Mouse (Mus musculus) heart, embryonic 12.5 days (tissue): ENCODE measurements around the gene Prr5l. TPM values are rescaled to one million over a fixed set of nuclear protein-coding genes. Genes with fewer than 3 reads are reported as not detected.

Experiments
- ATAC-seq: fragments of 200-750 bp; cut with Nextera tagmentation; 2 replicates; pipeline ENCODE4 v1.8.0; 2017; ENCODE audit warnings: moderate TSS enrichment, moderate library complexity; ENCODE audit not compliant: insufficient number of reproducible peaks, low FRiP score
- H3K27ac ChIP-seq: fragments of 300-500 bp; sonication (generic); 2 replicates; pipeline ENCODE4 v1.5.1; 2016; ENCODE audit warnings: mild to moderate bottlenecking, moderate library complexity; ENCODE audit not compliant: poor library complexity, severe bottlenecking
- H3K27me3 ChIP-seq: fragments of 300-500 bp; sonication (generic); replicated peaks from 2 replicates; pipeline ENCODE4 v1.6.1; 2016; ENCODE audit warnings: mild to moderate bottlenecking, moderate library complexity
- H3K36me3 ChIP-seq: fragments of 300-500 bp; sonication (generic); 2 replicates; pipeline ENCODE4 v1.6.1; 2016; ENCODE audit warnings: mild to moderate bottlenecking, moderate library complexity
- H3K4me1 ChIP-seq: fragments of 300-500 bp; sonication (generic); replicated peaks from 2 replicates; pipeline ENCODE4 v1.6.1; 2016; ENCODE audit warnings: mild to moderate bottlenecking
- H3K4me2 ChIP-seq: fragments of 300-500 bp; sonication (generic); 2 replicates; pipeline ENCODE4 v1.6.1; 2016; ENCODE audit warnings: mild to moderate bottlenecking, moderate library complexity
- H3K4me3 ChIP-seq: fragments of 300-500 bp; sonication (generic); 2 replicates; pipeline ENCODE4 v1.5.1; 2016; ENCODE audit warnings: mild to moderate bottlenecking
- H3K9ac ChIP-seq: fragments of 300-500 bp; sonication (generic); 2 replicates; pipeline ENCODE4 v1.6.1; 2016; ENCODE audit warnings: mild to moderate bottlenecking, moderate library complexity
- H3K9me3 ChIP-seq: fragments of 300-500 bp; sonication (generic); replicated peaks from 2 replicates; pipeline ENCODE4 v1.6.1; 2016; ENCODE audit warnings: mild to moderate bottlenecking, moderate library complexity
- WGBS: fragments of 180-500 bp; shearing (Covaris S2); methylation state at CpG from one replicate; pipeline ENCODE4 v1.1.7; 2016; 5-methylcytosine and 5-hydroxymethylcytosine counted together
- polyA plus RNA-seq: library from polyadenylated mRNA; unstranded; fragments of >200 nt; fragmentation: Nextera tagmentation; extraction: Ambion mirVana; gene quantifications from 2 replicates; pipeline ENCODE4 v1.2.1, GENCODE M21; 2016

Prr5l gene
- polyA plus RNA-seq, 1 experiment from 2014 or later, result 10.3 TPM

- no peak for ATAC-seq
- no peak overlapping the region for H3K4me3 ChIP-seq
Observed at GRCm38 (mm10) chr2:101742072-101742860, 140.6 kb downstream of the Prr5l start.

DNA sequence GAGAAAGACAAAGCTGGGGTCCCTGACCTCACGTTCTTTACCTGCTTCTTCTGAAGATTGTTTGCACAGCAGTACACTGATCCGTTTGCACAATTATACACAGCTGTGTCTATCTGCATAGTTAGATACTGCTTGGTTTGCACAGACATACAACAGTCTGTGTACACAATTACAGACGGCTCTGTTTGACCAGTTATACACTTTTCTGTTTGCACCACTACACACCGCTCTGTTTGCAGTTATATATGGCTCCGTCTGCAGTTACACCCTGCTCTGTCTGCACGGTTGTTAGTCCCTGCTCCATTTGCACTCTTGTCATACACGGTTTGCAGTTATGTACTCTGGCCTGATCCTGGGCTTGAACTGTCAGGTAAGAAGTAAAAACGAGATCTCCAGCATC lies 141.2 kb downstream of the Prr5l start:
- H3K4me2 ChIP-seq, result no peak overlapping the region
- 80% methylated on average over 8 of the region's 8 CpGs for WGBS
- H3K9me3 ChIP-seq, result no peaks in the 10 kb centered on the region
- no peak overlapping the region for H3K4me3 ChIP-seq
- H3K36me3 ChIP-seq, result no peaks in the 10 kb centered on the region
- H3K27ac ChIP-seq, result no peak overlapping the region
- H3K4me1 ChIP-seq, result peaks cover 15% of the 10 kb centered on the region; the same call in 1 of the 2 replicates
- no peaks in the 10 kb centered on the region for H3K27me3 ChIP-seq
- H3K9ac ChIP-seq, result no peak overlapping the region
- no peak for ATAC-seq

More at GRCm38 (mm10) chr2:101742072-101742860, 140.6 kb downstream of the Prr5l start:
- 83% methylated on average over 7 of the region's 7 CpGs for WGBS
- H3K27ac ChIP-seq, result no peak overlapping the region
- no peak overlapping the region for H3K4me2 ChIP-seq
- H3K4me1 ChIP-seq, result peaks cover 17% of the 10 kb centered on the region; the same call in 1 of the 2 replicates
- no peaks in the 10 kb centered on the region for H3K27me3 ChIP-seq
- H3K36me3 ChIP-seq, result no peaks in the 10 kb centered on the region
- no peak overlapping the region for H3K9ac ChIP-seq
- H3K9me3 ChIP-seq, result no peaks in the 10 kb centered on the region

- Histone ChIP-seq H3K36me3 (no peaks in the 10 kb centered on the region), H3K9me3 (no peaks in the 10 kb centered on the region), H3K4me3 (no peak overlapping the region), H3K4me2 (no peak overlapping the region), H3K27me3 (no peaks in the 10 kb centered on the region), H3K9ac (no peak overlapping the region), H3K4me1 (peaks cover 9% of the 10 kb centered on the region; the same call in 1 of the 2 replicates), H3K27ac (no peak overlapping the region)
- 56% methylated on average over 5 of the region's 5 CpGs for WGBS
- ATAC-seq, result no peak
Observed at GRCm38 (mm10) chr2:101739914-101740313, 142.9 kb downstream of the Prr5l start.

- Histone ChIP-seq H3K27ac (no peak overlapping the region), H3K27me3 (no peaks in the 10 kb centered on the region), H3K36me3 (0 out of 2 replicates have a peak, but pooled peaks cover 5% of the 10 kb centered on the region), H3K4me3 (no peak overlapping the region), H3K9me3 (no peaks in the 10 kb centered on the region), H3K4me2 (no peak overlapping the region), H3K4me1 (peaks cover 5% of the 10 kb centered on the region), H3K9ac (no peak overlapping the region)
- WGBS, result 69% methylated on average over 3 of the region's 3 CpGs
- peak; percentile 30; the same call in 1 of the 2 replicates for ATAC-seq
Observed at GRCm38 (mm10) chr2:101733564-101733963, 149.3 kb downstream of the Prr5l start.

GRCm38 (mm10) chr2:101732777-101733210 lies 150.0 kb downstream of the Prr5l start:
- no peak overlapping the region for H3K27ac ChIP-seq
- H3K9ac ChIP-seq, result no peak overlapping the region
- ATAC-seq, result no peak
- no peak overlapping the region for H3K4me2 ChIP-seq
- peaks cover 5% of the 10 kb centered on the region for H3K4me1 ChIP-seq
- WGBS, result 77% methylated on average over 10 of the region's 10 CpGs
- no peaks in the 10 kb centered on the region for H3K27me3 ChIP-seq
- H3K9me3 ChIP-seq, result no peaks in the 10 kb centered on the region
- H3K36me3 ChIP-seq, result 0 out of 2 replicates have a peak, but pooled peaks cover 8% of the 10 kb centered on the region
- H3K4me3 ChIP-seq, result no peak overlapping the region

GRCm38 (mm10) chr2:101730972-101731371 lies 151.9 kb downstream of the Prr5l start:
- Histone ChIP-seq H3K9me3 (no peaks in the 10 kb centered on the region), H3K4me1 (peaks cover 9% of the 10 kb centered on the region), H3K4me3 (no peak overlapping the region), H3K4me2 (no peak overlapping the region), H3K27me3 (no peaks in the 10 kb centered on the region), H3K27ac (no peak overlapping the region), H3K36me3 (0 out of 2 replicates have a peak, but pooled peaks cover 8% of the 10 kb centered on the region), H3K9ac (no peak overlapping the region)
- no peak for ATAC-seq

DNA sequence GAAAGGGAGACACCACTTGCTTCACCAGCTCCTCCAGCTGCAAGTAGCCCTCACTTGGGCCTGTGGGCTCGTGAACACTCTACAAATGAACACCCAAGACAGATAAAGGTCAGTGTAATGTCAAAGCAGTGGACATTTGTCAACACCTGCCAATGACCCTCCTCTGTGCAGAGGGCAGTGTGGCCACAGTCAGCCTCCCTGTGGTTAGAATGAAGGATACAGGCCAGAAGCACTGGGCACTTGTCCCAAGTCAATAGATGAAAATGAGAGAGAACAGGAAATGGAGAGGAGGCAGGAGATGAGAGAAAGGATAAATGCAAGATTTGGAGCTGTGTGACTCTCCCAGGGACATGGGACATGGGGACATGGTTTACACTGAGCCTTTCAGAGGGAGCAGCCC lies 153.4 kb downstream of the Prr5l start:
- 10% methylated on average over 1 of the region's 1 CpGs for WGBS
- Histone ChIP-seq H3K36me3 (0 out of 2 replicates have a peak, but pooled peaks cover 7% of the 10 kb centered on the region), H3K27ac (no peak overlapping the region; the same call in 1 of the 2 replicates), H3K4me2 (no peak overlapping the region), H3K4me1 (peaks cover 9% of the 10 kb centered on the region), H3K4me3 (no peak overlapping the region), H3K27me3 (no peaks in the 10 kb centered on the region), H3K9me3 (no peaks in the 10 kb centered on the region), H3K9ac (no peak overlapping the region)
- ATAC-seq, result no peak

- Histone ChIP-seq H3K9ac (no peak overlapping the region), H3K27me3 (no peaks in the 10 kb centered on the region), H3K4me3 (no peak overlapping the region), H3K4me1 (peaks cover 23% of the 10 kb centered on the region), H3K9me3 (no peaks in the 10 kb centered on the region), H3K27ac (no peak overlapping the region), H3K36me3 (0 out of 2 replicates have a peak, but pooled peaks cover 3% of the 10 kb centered on the region), H3K4me2 (no peak overlapping the region)
- ATAC-seq, result no peak
Observed at GRCm38 (mm10) chr2:101727787-101728186, 155.0 kb downstream of the Prr5l start.

GRCm38 (mm10) chr2:101723333-101723881 lies 159.4 kb downstream of the Prr5l start:
- H3K9ac ChIP-seq, result no peak overlapping the region
- no peak overlapping the region for H3K4me2 ChIP-seq
- H3K9me3 ChIP-seq, result no peaks in the 10 kb centered on the region
- no peak for ATAC-seq
- peaks cover 2% of the 10 kb centered on the region; the same call in 1 of the 2 replicates for H3K36me3 ChIP-seq
- H3K4me1 ChIP-seq, result peaks cover 26% of the 10 kb centered on the region
- H3K27ac ChIP-seq, result peak overlapping the region; percentile 84
- WGBS, result 66% methylated on average over 10 of the region's 10 CpGs
- no peaks in the 10 kb centered on the region for H3K27me3 ChIP-seq
- H3K4me3 ChIP-seq, result no peak overlapping the region

DNA sequence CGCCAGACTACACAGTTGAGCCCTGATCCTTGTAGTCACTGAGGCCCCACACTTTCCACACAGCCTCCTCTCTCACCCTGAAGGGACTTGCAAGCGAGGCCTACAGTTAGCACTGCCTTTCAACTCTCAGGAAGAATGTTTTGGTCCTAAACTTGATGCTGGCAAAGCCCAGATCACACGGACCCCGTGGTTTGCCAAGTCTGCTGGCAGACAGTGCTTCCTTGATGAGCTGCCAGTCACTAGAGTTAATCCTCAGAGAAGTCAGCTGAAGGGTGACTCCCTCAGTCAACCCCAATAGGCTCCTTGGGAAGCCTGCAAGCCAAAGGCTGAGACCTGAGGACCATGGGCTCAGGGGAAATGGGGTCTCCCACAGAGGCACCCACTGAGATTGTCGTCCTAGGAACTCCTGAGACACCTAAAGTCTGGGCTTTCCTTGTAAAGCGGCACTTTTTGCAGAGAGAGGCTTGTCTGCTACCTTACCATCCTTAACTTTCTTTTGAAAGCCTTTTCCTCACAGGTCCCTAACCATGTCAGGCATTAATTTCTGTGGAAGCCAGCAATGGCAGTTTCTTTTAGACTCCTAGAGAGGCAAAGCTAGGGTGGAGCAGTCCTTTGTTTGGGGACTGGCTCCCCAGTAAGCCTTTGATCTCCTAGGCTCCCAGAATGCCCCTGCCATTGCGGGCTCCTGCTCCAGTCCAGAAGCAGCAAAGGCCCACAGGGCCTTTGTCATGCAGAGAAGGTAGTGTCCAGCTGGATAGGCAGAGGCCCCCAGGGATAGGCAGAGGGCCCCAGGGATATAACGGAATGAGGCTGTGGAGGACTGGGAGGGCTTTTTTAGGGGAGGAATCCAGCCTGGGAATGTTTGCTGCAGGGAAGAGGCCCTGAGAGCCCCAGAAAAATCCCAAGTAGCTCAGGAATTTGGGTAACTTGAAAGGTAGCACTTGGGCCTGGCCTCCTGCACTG lies 160.2 kb downstream of the Prr5l start:
- H3K36me3 ChIP-seq, result no peaks in the 10 kb centered on the region; the same call in 1 of the 2 replicates
- no peaks in the 10 kb centered on the region for H3K9me3 ChIP-seq
- H3K9ac ChIP-seq, result no peak overlapping the region
- peaks cover 25% of the 10 kb centered on the region for H3K4me1 ChIP-seq
- ATAC-seq, result peak; percentile 27; the same call in 1 of the 2 replicates
- H3K27ac ChIP-seq, result peak overlapping the region; percentile 84
- H3K27me3 ChIP-seq, result no peaks in the 10 kb centered on the region
- H3K4me2 ChIP-seq, result no peak overlapping the region
- no peak overlapping the region for H3K4me3 ChIP-seq
- WGBS, result 40% methylated on average over 8 of the region's 8 CpGs
